Mouse (Mus musculus): ENCODE measurements around the gene Ppl.

GRCm38 (mm10) chr16:5113002-5113550 is 19.1 kb downstream of the Ppl start:
- TF ChIP-seq CTCF (IDR thresholded peaks at IDR 0.05; ENCODE audit: borderline replicate concordance, extremely low read depth, insufficient read depth, insufficient read length) (no peak), POLR2A (IDR thresholded peaks at IDR 0.05; ENCODE audit: borderline replicate concordance, extremely low read depth, insufficient read depth, insufficient read length, poor library complexity, severe bottlenecking) (no peak)

Measured in brain, embryonic 14.5 days (tissue).